In the genomic region with DNA sequence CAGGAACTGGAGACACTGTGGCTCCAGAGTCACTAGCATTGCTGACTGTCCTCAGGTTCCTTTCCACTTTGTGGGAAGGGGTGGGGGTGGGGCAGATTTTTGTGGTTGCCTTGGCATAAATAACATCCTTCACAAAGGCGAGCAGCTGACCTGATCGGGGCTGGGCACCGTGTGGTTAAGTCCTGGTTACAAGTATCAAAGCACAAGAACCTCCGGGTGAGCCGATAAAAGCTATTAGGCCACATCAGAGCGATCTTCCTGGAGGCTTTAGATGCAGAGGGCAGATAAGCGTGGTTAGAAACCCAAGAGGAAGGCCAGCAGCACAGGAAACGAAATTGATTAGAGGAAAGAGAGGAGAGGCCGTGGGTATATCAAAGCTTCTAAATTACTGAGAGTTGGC, we compare ENCODE assay signal across 14 mouse cellular contexts. TPM values are rescaled to one million over a fixed set of nuclear protein-coding genes. Genes with fewer than 3 reads are reported as not detected.
DNase-seq lines count a peak whose midpoint lies in the region; ATAC-seq and TF ChIP-seq lines count a peak whose summit lies in the region.
"Had no signal": no experiment of that assay in that cellular context is flagged by ENCODE, and none has a peak within 500 bp of the region (broad histone marks: within the 10 kb centered on the region; RNA-seq: fewer than 3 reads in every experiment).

No protein-coding gene starts in this region.

- peak overlapping the region; percentile 20; the same call in 1 of the 2 replicates for H3K4me2 ChIP-seq in embryonic facial prominence, embryonic 13.5 days
- H3K4me2 ChIP-seq: hindbrain, embryonic 13.5 days; limb, embryonic 15.5 days had no signal

- 22% methylated on average over 9 of the region's 9 CpGs for WGBS in embryonic facial prominence, embryonic 13.5 days

- DNase-seq in layer of hippocampus, adult 2 months (ENCODE audit: low spot score in 2 of 2) = no peak
- no peak for DNase-seq in layer of hippocampus, postnatal 10 days (ENCODE audit: low spot score in 2 of 2)
- no peak for DNase-seq in Patski (ENCODE audit: low read depth, low spot score)
- DNase-seq in retina, embryonic 14.5 days (ENCODE audit: low spot score) = peak; percentile 32
- DNase-seq in right cerebral cortex, postnatal 36 days (ENCODE audit: low spot score in 2 of 2) = no peak
- no peak for DNase-seq in gastrocnemius, adult 2 months
- DNase-seq: adrenal gland, postnatal 25 days; cerebellum, postnatal 36 days; gastrocnemius, postnatal 36 days; kidney, adult 8-10 months; lung, adult 2 months had no signal

- in situ Hi-C loops in Patski (cut with MboI; ENCODE audit: low pct_unique_long_range_greater_than_20kb) = loop anchor here (5.0 to 10.0 kb wide), 3 partner anchors 81 to 787 kb away; no protein-coding TSS in a partner anchor

- no peak for TF ChIP-seq CTCF in layer of hippocampus, adult 2 months (conservative IDR thresholded peaks at IDR 0.05)
- TF ChIP-seq CTCF in Patski (IDR thresholded peaks at IDR 0.05) = no peak
- no peak for TF ChIP-seq CTCF in gastrocnemius, adult 2 months (IDR thresholded peaks at IDR 0.05)

- no peak overlapping the region for H3K9ac ChIP-seq in embryonic facial prominence, embryonic 13.5 days
- H3K9ac ChIP-seq: hindbrain, embryonic 13.5 days; limb, embryonic 15.5 days had no signal

- H3K4me3 ChIP-seq in layer of hippocampus, adult 2 months = no peak overlapping the region
- H3K4me3 ChIP-seq in embryonic facial prominence, embryonic 13.5 days = no peak overlapping the region
- no peak overlapping the region for H3K4me3 ChIP-seq in gastrocnemius, adult 2 months
- H3K4me3 ChIP-seq: hindbrain, embryonic 13.5 days; limb, embryonic 15.5 days had no signal

- H3K4me1 ChIP-seq in embryonic facial prominence, embryonic 13.5 days = peaks cover 11% of the 10 kb centered on the region; the same call in 1 of the 2 replicates
- H3K4me1 ChIP-seq: limb, embryonic 15.5 days had no signal

- H3K27me3 ChIP-seq in Patski = peaks cover 8% of the 10 kb centered on the region
- H3K27me3 ChIP-seq in embryonic facial prominence, embryonic 13.5 days = no peaks in the 10 kb centered on the region
- H3K27me3 ChIP-seq: hindbrain, embryonic 13.5 days; limb, embryonic 15.5 days had no signal

- intact Hi-C loops in gastrocnemius, adult 2 months (cut with DNase I) = no loop called here

- no peaks in the 10 kb centered on the region for H3K36me3 ChIP-seq in embryonic facial prominence, embryonic 13.5 days
- H3K36me3 ChIP-seq: hindbrain, embryonic 13.5 days; limb, embryonic 15.5 days had no signal

- H3K9me3 ChIP-seq in embryonic facial prominence, embryonic 13.5 days = peaks cover 4% of the 10 kb centered on the region; the same call in 1 of the 2 replicates
- H3K9me3 ChIP-seq: limb, embryonic 15.5 days had no signal

- 0 out of 2 replicates have a peak overlapping the region, but pooled peaks have one; percentile 5 for H3K27ac ChIP-seq in layer of hippocampus, adult 2 months
- H3K27ac ChIP-seq in embryonic facial prominence, embryonic 13.5 days = no peak overlapping the region
- no peak overlapping the region for H3K27ac ChIP-seq in gastrocnemius, adult 2 months
- H3K27ac ChIP-seq: hindbrain, embryonic 13.5 days; limb, embryonic 15.5 days had no signal

- peak; percentile 61 for ATAC-seq in Patski
- ATAC-seq in embryonic facial prominence, embryonic 13.5 days (ENCODE audit: insufficient number of reproducible peaks, insufficient read depth, low FRiP score, low TSS enrichment, low read depth) = no peak

- CTCF ChIA-PET in Patski (lab: Charles Lee) = interaction anchor here (0.9 to 1.2 kb wide), 4 partner anchors 8 to 83 kb away, joined by 3 read pairs; no protein-coding TSS in a partner anchor

- POLR2A ChIA-PET in Patski (lab: Charles Lee) = no interaction called here

RNA-seq across cellular contexts. Expression of a gene that starts 55.1 kb away (rescaled TPM):
- total RNA-seq in layer of hippocampus, adult 2 months (2021) = 10 to 100 TPM; 24.3 to 28.9 TPM
- 10 to 100 TPM; 18.8 to 19.2 TPM for total RNA-seq in layer of hippocampus, postnatal 10 days (2021)
- polyA plus RNA-seq in Patski (2021) = 1.2 TPM
- 1.1 TPM in 2 replicates for polyA plus RNA-seq in embryonic facial prominence, embryonic 13.5 days (2015; fragmentation: Nextera tagmentation; extraction: Ambion mirVana)
- under 1 TPM; 0.06 to 0.18 TPM for total RNA-seq in gastrocnemius, adult 2 months (2021)

Comparison
In these comparisons a context has a peak if more than half of its experiments do, and no peak if none do; other contexts are left out.
1. RNA of a gene that starts 55.1 kb away (total RNA-seq): 24.3 to 28.9 TPM in layer of hippocampus, adult 2 months and 18.8 to 19.2 TPM in layer of hippocampus, postnatal 10 days; 0.06 to 0.18 TPM in gastrocnemius, adult 2 months; every median in the first group is over 10 times any median in the second.